Mouse (Mus musculus) testis, adult 2 months (tissue): ENCODE measurements around the gene Nrp1.

Source experiments
- CTCF ChIP-seq: fragments of 200-500 bp; IDR thresholded peaks from 2 replicates; pipeline ENCODE4 v1.5.1; 2012; ENCODE audit warnings: low read depth, mild to moderate bottlenecking, inconsistent platforms, low read length, moderate library complexity; ENCODE audit not compliant: control insufficient read depth, insufficient read depth, insufficient replicate concordance
- POLR2A ChIP-seq: fragments of 200-500 bp; IDR thresholded peaks from 2 replicates; pipeline ENCODE4 v1.6.1; 2012; ENCODE audit warnings: low read depth, mild to moderate bottlenecking, inconsistent platforms, low read length, moderate library complexity; ENCODE audit not compliant: control insufficient read depth

DNA sequence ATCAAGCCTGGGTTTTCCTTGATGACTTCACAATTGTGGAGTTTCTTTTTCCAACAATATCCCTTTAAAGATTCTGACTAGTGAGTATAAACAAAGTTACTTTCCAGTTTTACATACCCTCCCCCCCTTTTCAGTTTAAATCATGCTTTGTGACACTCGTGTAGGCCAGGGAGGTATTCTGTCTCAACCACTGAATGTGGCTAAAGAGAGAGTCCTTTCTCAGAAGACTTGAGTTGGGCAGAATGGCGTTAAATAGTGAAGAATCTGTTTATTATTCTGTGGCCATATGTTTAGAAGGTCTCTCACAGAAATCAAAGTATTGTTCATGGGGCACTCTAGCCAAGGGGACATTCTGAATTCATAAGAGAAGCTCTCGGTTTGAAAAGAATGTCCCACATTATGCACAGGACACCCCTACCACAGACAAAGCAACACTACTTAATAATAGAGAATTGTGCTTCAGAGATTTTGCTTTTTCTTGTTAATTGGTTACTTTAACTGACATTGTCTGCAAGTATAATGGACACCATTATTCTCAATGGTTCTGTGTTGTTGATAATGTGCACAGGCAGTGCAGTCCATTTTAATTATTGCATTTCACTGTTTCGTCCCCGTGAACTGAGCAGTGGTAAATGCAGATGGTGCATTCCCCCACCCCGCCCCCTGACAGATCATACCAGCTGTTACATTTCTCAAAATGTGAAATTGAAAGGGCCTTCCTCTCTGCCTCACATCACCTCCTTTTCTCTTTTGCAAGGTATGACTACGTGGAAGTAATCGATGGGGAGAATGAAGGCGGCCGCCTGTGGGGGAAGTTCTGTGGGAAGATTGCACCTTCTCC is 59.8 kb downstream of the Nrp1 start:
- TF ChIP-seq CTCF (no peak), POLR2A (no peak)
